Mouse (Mus musculus) liver, embryonic 13.5 days (tissue): Measurements from ENCODE around the gene Ankrd24. TPM values are rescaled to one million over a fixed set of nuclear protein-coding genes. Genes with fewer than 3 reads are reported as not detected.

Source experiments
- ATAC-seq: fragments of 200-750 bp; cut with Nextera tagmentation; 2 replicates; pipeline ENCODE4 v1.8.0; 2017; ENCODE audit warnings: low read depth, mild to moderate bottlenecking, moderate number of reproducible peaks, moderate library complexity
- DNase-seq: peaks from one replicate; pipeline ENCODE4 v3.0.0; 2022
- H3K27ac ChIP-seq: fragments of 300-500 bp; sonication (generic); 2 replicates; pipeline ENCODE4 v1.5.1; 2015; ENCODE audit warnings: moderate library complexity, mild to moderate bottlenecking, inconsistent platforms
- H3K27me3 ChIP-seq: fragments of 300-500 bp; sonication (generic); 2 replicates; pipeline ENCODE4 v1.6.1; 2015; ENCODE audit warnings: mild to moderate bottlenecking, inconsistent platforms
- H3K36me3 ChIP-seq: fragments of 300-500 bp; sonication (generic); 2 replicates; pipeline ENCODE4 v1.6.1; 2015; ENCODE audit warnings: mild to moderate bottlenecking, inconsistent platforms
- H3K4me1 ChIP-seq: fragments of 300-500 bp; sonication (generic); replicated peaks from 2 replicates; pipeline ENCODE4 v1.6.1; 2015; ENCODE audit warnings: inconsistent platforms
- H3K4me2 ChIP-seq: fragments of 300-500 bp; sonication (generic); 2 replicates; pipeline ENCODE4 v1.6.1; 2015; ENCODE audit warnings: inconsistent platforms, mild to moderate bottlenecking, moderate library complexity
- H3K4me3 ChIP-seq: fragments of 300-500 bp; sonication (generic); replicated peaks from 2 replicates; pipeline ENCODE4 v1.5.1; 2015; ENCODE audit warnings: mild to moderate bottlenecking, inconsistent platforms
- H3K9ac ChIP-seq: fragments of 300-500 bp; sonication (generic); 2 replicates; pipeline ENCODE4 v1.6.1; 2015; ENCODE audit warnings: mild to moderate bottlenecking, inconsistent platforms
- H3K9me3 ChIP-seq: fragments of 300-500 bp; sonication (generic); replicated peaks from 2 replicates; pipeline ENCODE4 v1.6.1; 2016; ENCODE audit warnings: inconsistent platforms
- WGBS: fragments of 180-500 bp; shearing (Covaris S2); methylation state at CpG from one replicate; pipeline ENCODE4 v1.1.7; 2015; ENCODE audit not compliant: insufficient replicate concordance; 5-methylcytosine and 5-hydroxymethylcytosine counted together
- polyA plus RNA-seq: library from polyadenylated mRNA; unstranded; fragments of >200 nt; fragmentation: Nextera tagmentation; extraction: Ambion mirVana; gene quantifications from 2 replicates; pipeline ENCODE4 v1.2.1, GENCODE M21; 2015

The Ankrd24 gene
- polyA plus RNA-seq, 1 experiment from 2014 or later = 1.9 TPM

DNA sequence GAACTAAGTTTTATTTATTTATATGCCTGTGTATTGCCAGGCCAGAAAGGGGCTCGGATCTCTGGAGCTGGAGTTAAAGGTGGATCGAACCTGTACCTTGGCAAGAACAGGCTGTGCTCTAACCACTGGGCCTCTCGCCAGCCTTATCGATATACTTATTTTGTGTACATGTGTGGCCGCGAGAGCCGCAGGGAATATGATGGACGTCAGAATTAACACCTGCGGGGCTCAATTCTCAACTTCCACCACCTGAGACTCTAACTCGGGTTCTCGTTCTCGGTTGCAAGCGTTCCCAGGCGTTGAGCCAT is 22.7 kb upstream of the Ankrd24 start:
- H3K4me3 ChIP-seq = peak overlapping the region; percentile 73
- DNase-seq (no peak), ATAC-seq (peak; percentile 9; the same call in 1 of the 2 replicates)
- 0 out of 2 replicates have a peak, but pooled peaks cover 14% of the 10 kb centered on the region for H3K36me3 ChIP-seq
- H3K9ac ChIP-seq = peak overlapping the region; percentile 68
- no peaks in the 10 kb centered on the region for H3K27me3 ChIP-seq
- peak overlapping the region; percentile 86 for H3K4me2 ChIP-seq
- WGBS = 2% methylated on average over 14 of the region's 14 CpGs
- no peaks in the 10 kb centered on the region for H3K9me3 ChIP-seq
- H3K27ac ChIP-seq = peak overlapping the region; percentile 96
- H3K4me1 ChIP-seq = peaks cover 53% of the 10 kb centered on the region

DNA sequence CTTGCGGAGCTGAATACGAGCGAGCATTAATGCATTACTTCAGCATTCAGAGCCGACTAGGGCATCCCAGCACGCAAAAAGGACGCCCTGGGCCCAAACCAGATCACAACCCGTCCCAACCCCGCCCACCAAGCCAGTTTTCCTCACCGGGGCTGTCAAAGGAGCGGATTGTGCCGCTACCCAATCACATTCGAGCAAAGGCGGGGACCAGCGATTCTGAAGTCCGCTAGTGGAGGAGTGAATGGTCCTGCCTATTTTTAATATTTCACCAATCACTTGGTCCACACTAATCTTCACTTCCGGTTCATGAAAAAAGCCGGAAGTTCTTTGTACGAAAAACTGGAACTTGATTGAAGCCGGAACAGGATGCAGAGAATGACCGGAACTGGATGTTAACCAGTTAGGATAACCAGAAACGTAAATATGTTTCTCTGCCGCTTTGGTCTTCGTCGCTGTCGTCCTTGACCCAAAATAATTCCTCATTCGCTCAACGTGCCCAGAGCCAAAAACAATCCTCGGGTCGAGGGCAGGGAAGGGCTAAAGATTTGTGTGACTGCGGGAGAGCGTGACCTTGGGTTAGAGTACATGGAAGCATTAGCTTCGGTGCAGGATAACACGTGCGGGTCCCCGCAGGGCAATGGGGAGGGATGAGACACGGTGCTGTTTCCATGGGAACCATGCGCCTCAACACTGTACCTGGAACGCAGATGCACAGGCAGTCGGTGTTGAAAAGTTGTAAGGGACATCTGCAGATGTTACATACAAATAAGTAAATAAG is 22.2 kb upstream of the Ankrd24 start, which contains the start of gene BC025920:
TSS of gene BC025920 (plus strand) at position 297 of the 778 bp plus-strand sequence.
- peak within 1 kb of the TSS; percentile 73 for H3K4me3 ChIP-seq
- peak within 1 kb of the TSS; percentile 96 for H3K27ac ChIP-seq
- 2% methylated on average over 39 of the region's 39 CpGs for WGBS
- DNase-seq = peak; percentile 93
- 0 out of 2 replicates have a peak, but pooled peaks cover 14% of the 10 kb centered on the region for H3K36me3 ChIP-seq
- peak within 1 kb of the TSS; percentile 75 for H3K9ac ChIP-seq
- H3K4me2 ChIP-seq = peak within 1 kb of the TSS; percentile 86
- H3K9me3 ChIP-seq = no peaks in the 10 kb centered on the region
- no peaks in the 10 kb centered on the region for H3K27me3 ChIP-seq
- ATAC-seq = peak; percentile 90
- H3K4me1 ChIP-seq = peaks cover 48% of the 10 kb centered on the region

GRCm38 (mm10) chr10:81608308-81608707 is 20.0 kb upstream of the Ankrd24 start:
- no peak for DNase-seq
- Histone ChIP-seq H3K36me3 (0 out of 2 replicates have a peak, but pooled peaks cover 14% of the 10 kb centered on the region), H3K27ac (no peak overlapping the region), H3K4me2 (no peak overlapping the region), H3K9ac (no peak overlapping the region), H3K27me3 (no peaks in the 10 kb centered on the region), H3K4me3 (no peak overlapping the region), H3K9me3 (no peaks in the 10 kb centered on the region), H3K4me1 (peaks cover 28% of the 10 kb centered on the region)
- ATAC-seq = no peak
- WGBS = 84% methylated on average over 1 of the region's 1 CpGs

GRCm38 (mm10) chr10:81612779-81613178 is 15.6 kb upstream of the Ankrd24 start:
- Histone ChIP-seq H3K27ac (no peak overlapping the region), H3K4me2 (no peak overlapping the region), H3K9me3 (no peaks in the 10 kb centered on the region), H3K36me3 (0 out of 2 replicates have a peak, but pooled peaks cover 13% of the 10 kb centered on the region), H3K4me3 (no peak overlapping the region), H3K4me1 (no peaks in the 10 kb centered on the region; the same call in 1 of the 2 replicates), H3K9ac (no peak overlapping the region), H3K27me3 (no peaks in the 10 kb centered on the region)
- DNase-seq (no peak), ATAC-seq (0 out of 2 replicates have a peak, but pooled peaks have one; percentile 25)
- 59% methylated on average over 3 of the region's 3 CpGs for WGBS

GRCm38 (mm10) chr10:81615486-81615885 is 12.9 kb upstream of the Ankrd24 start:
- Histone ChIP-seq H3K4me1 (peaks cover 3% of the 10 kb centered on the region; the same call in 1 of the 2 replicates), H3K36me3 (no peaks in the 10 kb centered on the region), H3K9me3 (no peaks in the 10 kb centered on the region), H3K9ac (no peak overlapping the region), H3K4me2 (no peak overlapping the region), H3K4me3 (no peak overlapping the region), H3K27me3 (no peaks in the 10 kb centered on the region), H3K27ac (no peak overlapping the region)
- 76% methylated on average over 6 of the region's 6 CpGs for WGBS
- ATAC-seq = no peak
- DNase-seq = no peak

GRCm38 (mm10) chr10:81619976-81620375 is 8.4 kb upstream of the Ankrd24 start:
- no peak for DNase-seq
- no peak overlapping the region for H3K27ac ChIP-seq
- no peaks in the 10 kb centered on the region for H3K27me3 ChIP-seq

GRCm38 (mm10) chr10:81620786-81621185 is 7.6 kb upstream of the Ankrd24 start:
- H3K4me1 ChIP-seq = peaks cover 21% of the 10 kb centered on the region
- no peak overlapping the region for H3K27ac ChIP-seq
- H3K9me3 ChIP-seq = no peaks in the 10 kb centered on the region
- no peaks in the 10 kb centered on the region for H3K27me3 ChIP-seq
- no peak overlapping the region for H3K4me2 ChIP-seq
- 53% methylated on average over 9 of the region's 9 CpGs for WGBS
- H3K9ac ChIP-seq = no peak overlapping the region
- peaks cover 28% of the 10 kb centered on the region for H3K36me3 ChIP-seq
- no peak overlapping the region for H3K4me3 ChIP-seq
- ATAC-seq (no peak), DNase-seq (no peak)

More at GRCm38 (mm10) chr10:81619976-81620375, 8.4 kb upstream of the Ankrd24 start:
- H3K4me3 ChIP-seq = no peak overlapping the region
- no peak overlapping the region for H3K4me2 ChIP-seq
- H3K36me3 ChIP-seq = peaks cover 25% of the 10 kb centered on the region
- no peak overlapping the region for H3K9ac ChIP-seq
- H3K4me1 ChIP-seq = peaks cover 18% of the 10 kb centered on the region
- 67% methylated on average over 5 of the region's 5 CpGs for WGBS
- no peak for ATAC-seq
- no peaks in the 10 kb centered on the region for H3K9me3 ChIP-seq

DNA sequence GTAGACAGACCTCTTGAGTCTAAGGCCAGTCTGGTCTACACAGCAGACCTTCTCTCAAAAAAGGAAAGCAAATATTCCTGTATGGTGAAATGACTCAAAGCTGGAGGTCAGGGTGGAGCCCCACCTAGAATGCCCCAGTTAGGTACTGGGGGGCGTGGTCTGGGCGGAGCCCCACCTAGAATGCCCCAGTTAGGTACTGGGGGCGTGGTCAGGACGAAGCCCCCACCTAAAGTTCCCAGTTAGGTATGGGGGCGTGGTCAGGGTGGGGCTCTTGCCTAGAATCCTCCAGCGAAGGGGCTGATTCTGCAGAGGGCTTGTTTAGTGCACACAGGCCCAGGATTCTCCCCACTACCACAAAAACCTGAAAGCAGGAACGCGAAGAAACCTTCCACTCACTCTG is 4.9 kb upstream of the Ankrd24 start:
- no peak for DNase-seq
- 37% methylated on average over 8 of the region's 8 CpGs for WGBS
- Histone ChIP-seq H3K4me1 (peaks cover 43% of the 10 kb centered on the region), H3K4me2 (no peak overlapping the region), H3K27me3 (no peaks in the 10 kb centered on the region), H3K9ac (no peak overlapping the region), H3K9me3 (no peaks in the 10 kb centered on the region), H3K36me3 (peaks cover 28% of the 10 kb centered on the region), H3K4me3 (no peak overlapping the region), H3K27ac (no peak overlapping the region)
- ATAC-seq = no peak

DNA sequence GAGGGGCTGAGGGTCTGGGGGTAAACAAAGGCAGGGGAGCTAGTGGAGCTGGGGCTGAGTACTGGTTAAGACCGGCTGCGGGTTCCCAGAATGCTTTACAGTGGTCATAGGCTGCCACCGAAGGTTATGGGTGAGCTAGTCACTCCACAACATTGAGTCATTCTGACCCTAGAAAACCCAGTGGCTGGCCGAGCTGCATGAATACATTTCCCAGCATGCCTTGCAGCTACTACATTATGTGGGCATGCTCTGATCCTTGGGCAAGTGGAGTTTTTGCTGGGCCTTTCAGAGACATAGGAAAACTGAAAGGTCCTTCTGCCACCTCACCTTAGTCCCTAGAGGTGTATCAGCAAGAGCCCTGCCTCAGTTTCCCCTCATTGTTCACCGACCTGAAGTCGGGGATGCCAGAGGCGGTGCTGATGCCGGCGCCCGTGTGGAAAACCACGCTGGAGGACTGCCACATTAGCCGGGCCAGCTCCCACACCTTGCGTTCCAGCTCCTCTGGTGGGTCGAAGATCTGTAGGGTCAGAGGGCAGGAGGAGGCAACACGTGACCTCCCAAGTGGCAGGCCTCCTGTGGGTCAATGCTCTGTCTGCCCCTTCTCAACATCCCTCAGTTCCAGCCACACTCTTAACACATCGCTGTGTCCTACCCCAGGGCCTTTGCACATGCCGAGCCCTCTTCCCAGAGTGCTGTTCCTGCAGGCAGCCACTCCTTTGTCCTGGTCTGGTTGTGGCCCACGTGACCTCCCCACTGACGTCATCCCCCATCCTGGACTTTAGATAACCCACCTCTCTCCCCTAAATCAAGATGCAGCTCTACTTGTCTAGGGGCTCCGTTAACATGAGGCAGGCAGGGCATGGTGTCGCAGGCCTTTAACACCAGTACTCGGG is 2.0 kb upstream of the Ankrd24 start:
- ATAC-seq = no peak
- H3K4me2 ChIP-seq = peak overlapping the region; percentile 92

DNA sequence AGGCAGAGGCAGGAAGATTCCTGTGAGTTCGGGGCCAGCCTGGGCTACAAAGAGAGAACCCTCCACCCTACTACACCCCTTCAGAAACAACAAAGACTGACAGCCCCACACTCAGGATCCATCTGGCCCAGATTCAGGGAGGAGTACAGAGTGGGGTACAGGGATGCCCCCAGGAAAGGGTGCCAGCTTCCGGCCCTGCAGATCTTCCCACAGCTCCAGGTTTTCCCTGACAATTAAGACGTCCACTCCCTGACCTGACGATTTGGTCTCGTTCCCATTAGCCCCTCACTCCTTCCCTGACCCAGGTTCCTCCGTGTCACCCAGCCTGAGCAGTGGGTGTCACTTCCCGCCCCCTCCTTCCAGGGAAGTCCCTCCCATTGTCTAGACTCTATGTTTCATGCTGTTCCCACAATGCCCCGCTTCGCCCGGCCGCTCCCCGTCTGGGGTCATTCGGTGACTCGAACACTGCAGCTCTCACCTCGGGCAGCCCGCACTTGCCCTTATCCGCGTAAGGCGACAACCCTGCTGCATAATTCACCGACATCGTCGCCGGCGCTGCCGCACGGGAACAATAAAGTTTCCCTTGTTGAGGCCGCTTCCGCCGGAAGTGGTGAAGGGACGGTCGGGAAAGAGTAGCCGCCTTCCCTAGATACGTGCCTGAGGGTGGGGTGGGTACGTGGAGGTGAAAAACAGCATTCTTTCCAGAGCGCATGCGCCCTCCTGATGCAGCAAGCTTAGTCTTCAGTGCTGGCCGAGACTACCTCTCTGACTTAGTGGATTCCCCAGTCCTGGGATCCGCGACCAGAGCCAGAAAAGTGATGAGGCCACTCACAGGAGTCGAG is 1.1 kb upstream of the Ankrd24 start, which contains the start of gene Sirt6:
TSS of gene Sirt6 (minus strand) at position 804 of the 842 bp plus-strand sequence.
- Histone ChIP-seq H3K36me3 (peaks cover 23% of the 10 kb centered on the region), H3K4me2 (peak within 1 kb of the TSS; percentile 92), H3K27ac (peak within 1 kb of the TSS; percentile 89), H3K27me3 (no peaks in the 10 kb centered on the region), H3K9me3 (no peaks in the 10 kb centered on the region), H3K9ac (peak within 1 kb of the TSS; percentile 82), H3K4me3 (peak within 1 kb of the TSS; percentile 76), H3K4me1 (peaks cover 40% of the 10 kb centered on the region)
- peak; percentile 89 for DNase-seq
- peak; percentile 93 for ATAC-seq
- WGBS = 4% methylated on average over 40 of the region's 40 CpGs

More for the DNA sequence above, 2.0 kb upstream of the Ankrd24 start:
- H3K9me3 ChIP-seq = no peaks in the 10 kb centered on the region
- peaks cover 40% of the 10 kb centered on the region for H3K4me1 ChIP-seq
- H3K9ac ChIP-seq = peak overlapping the region; percentile 82
- WGBS = 76% methylated on average over 22 of the region's 22 CpGs
- peak overlapping the region; percentile 89 for H3K27ac ChIP-seq
- peaks cover 28% of the 10 kb centered on the region for H3K36me3 ChIP-seq
- no peaks in the 10 kb centered on the region for H3K27me3 ChIP-seq
- no peak for DNase-seq
- peak overlapping the region; percentile 76 for H3K4me3 ChIP-seq
